Mouse (Mus musculus): Measurements from ENCODE around the gene Mcf2l. TPM values are rescaled to one million over a fixed set of nuclear protein-coding genes. Genes with fewer than 3 reads are reported as not detected.
A peak's percentile ranks its signal among the peaks of the same experiment; 100 is the strongest.

Gene Mcf2l
- total RNA-seq, 2 experiments from 2014 or later, result 225 to 238 TPM

DNA sequence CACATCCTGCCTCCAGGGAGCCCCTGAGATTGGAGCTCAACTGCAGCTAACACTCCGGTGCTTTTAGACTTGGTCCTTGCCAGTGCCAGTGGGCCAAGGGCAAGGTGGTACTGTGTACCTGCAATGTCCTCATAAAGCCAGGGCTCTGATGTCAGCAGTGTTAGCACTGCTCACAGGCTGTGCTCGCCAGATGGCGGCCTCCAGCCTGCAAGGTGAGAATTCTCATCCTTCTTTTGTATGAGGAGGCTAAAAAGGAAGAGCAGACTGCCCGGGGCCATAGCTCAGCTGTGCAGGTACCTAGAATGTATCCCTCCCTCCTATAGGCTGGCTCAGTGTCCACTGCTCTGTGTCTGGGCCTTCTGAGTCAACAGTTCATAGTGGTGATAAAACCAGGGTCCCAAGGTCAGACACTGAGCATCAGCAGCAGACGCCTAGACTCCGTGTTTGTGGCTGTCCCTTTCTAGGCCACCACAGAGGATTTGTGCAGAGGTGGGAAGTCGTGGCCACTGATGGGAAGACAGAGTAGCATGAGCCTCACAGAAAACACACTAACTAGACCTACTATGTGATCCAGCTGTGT is 77.5 kb downstream of the Mcf2l start:
- H3K4me3 ChIP-seq, result no peak overlapping the region
- DNase-seq (ENCODE audit: low spot score in 2 of 2), result no peak
- TF ChIP-seq CTCF (conservative IDR thresholded peaks at IDR 0.05), result no peak; the same call in 1 of the 2 replicates
- H3K27ac ChIP-seq, result no peak overlapping the region

DNA sequence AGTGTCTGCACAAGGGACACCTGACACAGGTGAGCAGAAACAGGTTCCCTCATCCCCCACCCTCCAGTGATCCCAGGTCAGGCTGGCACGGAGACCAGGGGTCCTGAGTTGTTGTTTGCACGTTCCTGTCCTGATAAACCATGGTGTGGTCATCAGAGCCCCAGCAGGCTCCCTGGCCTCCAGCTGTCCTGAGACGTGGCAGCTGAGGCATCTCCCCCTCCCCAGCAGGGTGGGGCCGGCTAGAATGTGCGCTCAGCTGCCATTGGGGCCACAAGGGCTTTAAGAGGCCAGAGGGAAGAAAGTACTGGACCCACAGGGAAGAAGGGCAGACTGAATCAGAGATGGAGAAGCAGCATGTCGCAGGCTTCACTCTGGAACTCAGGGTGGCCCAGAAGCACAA is 79.1 kb downstream of the Mcf2l start:
- DNase-seq (ENCODE audit: low spot score in 2 of 2), result no peak
- no peak for TF ChIP-seq CTCF (conservative IDR thresholded peaks at IDR 0.05)
- H3K27ac ChIP-seq, result no peak overlapping the region
- H3K4me3 ChIP-seq, result no peak overlapping the region

DNA sequence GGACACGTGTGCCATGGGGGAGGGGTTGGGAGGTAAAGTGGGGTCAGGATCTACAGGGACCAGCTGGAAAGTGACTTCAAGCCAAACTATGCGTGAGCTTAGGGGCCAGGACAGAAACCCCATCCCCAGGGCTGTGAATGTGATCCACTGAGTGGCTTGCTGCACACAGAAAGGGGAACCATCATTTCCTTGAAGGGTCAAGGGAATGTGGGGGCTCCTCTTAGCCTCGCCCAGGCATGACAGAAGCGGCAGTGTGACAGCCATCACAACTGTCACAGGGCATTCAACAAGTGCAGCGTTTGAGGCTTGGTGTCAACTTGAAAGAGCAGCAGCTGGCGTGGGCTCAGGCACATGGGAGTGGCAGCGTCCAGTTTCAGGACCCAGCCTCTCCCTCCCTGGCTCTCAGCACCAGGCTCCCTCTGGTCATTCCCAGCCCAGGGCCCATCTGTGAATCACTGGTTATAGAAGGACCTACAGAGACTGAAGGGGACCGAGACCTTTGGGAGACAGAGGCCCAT is 81.8 kb downstream of the Mcf2l start:
- no peak for DNase-seq (ENCODE audit: low spot score in 2 of 2)
- no peak for TF ChIP-seq CTCF (conservative IDR thresholded peaks at IDR 0.05)

GRCm38 (mm10) chr8:12955880-12956279 is 82.3 kb downstream of the Mcf2l start:
- DNase-seq (ENCODE audit: low spot score in 2 of 2), result no peak
- Histone ChIP-seq H3K27ac (no peak overlapping the region), H3K4me3 (no peak overlapping the region)
- TF ChIP-seq CTCF (conservative IDR thresholded peaks at IDR 0.05), result 0 out of 2 replicates have a peak, but pooled peaks have one; percentile 16

More for the DNA sequence above, 81.8 kb downstream of the Mcf2l start:
- Histone ChIP-seq H3K4me3 (no peak overlapping the region), H3K27ac (no peak overlapping the region)

DNA sequence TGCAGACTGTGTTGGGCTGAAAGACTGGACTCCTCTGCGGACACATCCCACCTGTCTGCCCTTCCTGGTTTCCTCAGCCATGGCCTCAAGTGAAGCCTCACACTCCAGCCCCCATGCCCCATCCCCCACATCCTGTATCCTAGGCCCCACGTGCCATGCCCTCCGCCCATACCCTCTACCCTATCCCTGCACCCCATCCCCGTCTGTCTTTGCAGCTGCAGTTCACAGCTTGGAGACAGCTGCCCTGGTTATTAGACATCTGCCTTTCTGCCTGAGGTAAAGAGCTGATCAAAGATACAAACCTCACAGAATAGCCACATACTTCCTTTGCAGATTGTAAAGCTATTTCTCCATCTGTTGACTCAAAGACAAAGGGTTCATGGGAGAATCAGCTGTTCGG is 83.3 kb downstream of the Mcf2l start:
- no peak for TF ChIP-seq CTCF (conservative IDR thresholded peaks at IDR 0.05)
- no peak for DNase-seq (ENCODE audit: low spot score in 2 of 2)
- Histone ChIP-seq H3K4me3 (no peak overlapping the region), H3K27ac (peak overlapping the region; percentile 10; the same call in 1 of the 2 replicates)

DNA sequence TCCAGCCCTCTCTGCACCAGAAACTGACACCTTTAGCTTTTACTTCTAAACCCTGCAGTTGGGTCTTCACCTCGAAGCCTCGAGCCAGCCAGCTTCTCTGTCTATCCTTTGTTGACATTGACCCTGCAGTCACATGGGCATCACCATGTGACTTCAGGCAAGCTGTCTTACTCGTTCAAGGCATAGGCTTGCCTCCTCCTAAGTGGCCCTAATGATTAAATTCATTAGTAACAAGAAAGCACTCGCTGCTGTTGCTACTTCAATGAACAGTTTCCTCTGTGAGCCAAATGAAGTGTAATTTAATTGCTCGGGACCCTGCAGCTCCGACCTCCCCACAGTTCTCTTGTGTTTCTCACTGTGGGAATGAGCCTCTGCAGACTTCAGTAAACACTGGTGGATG is 83.8 kb downstream of the Mcf2l start:
- no peak overlapping the region for H3K4me3 ChIP-seq
- peak overlapping the region; percentile 10; the same call in 1 of the 2 replicates for H3K27ac ChIP-seq
- DNase-seq (ENCODE audit: low spot score in 2 of 2), result no peak
- TF ChIP-seq CTCF (conservative IDR thresholded peaks at IDR 0.05), result no peak

- no peak for TF ChIP-seq CTCF (conservative IDR thresholded peaks at IDR 0.05)
- no peak overlapping the region for H3K27ac ChIP-seq
- DNase-seq (ENCODE audit: low spot score in 2 of 2), result no peak
- H3K4me3 ChIP-seq, result no peak overlapping the region
Measured at GRCm38 (mm10) chr8:12960609-12961008, 87.0 kb downstream of the Mcf2l start.

DNA sequence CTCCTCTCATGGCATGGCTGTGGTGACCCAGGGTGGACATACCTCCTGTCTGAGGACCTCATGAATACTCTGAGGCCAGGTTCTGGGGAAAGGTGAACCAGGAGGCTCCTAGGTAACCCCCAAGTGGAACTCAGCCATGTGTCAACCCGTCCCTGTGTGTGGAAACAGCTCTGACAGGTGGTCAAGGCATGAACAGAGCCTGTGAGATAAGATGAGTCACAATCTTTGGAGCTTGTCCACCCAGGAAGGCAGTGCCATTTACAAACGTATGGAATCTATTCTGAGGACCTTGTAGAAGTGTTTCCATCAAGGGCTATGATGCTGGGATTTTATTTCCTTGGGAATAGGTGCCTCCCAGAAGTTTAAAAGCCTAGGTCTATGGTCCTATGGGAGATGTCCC is 87.6 kb downstream of the Mcf2l start:
- no peak for DNase-seq (ENCODE audit: low spot score in 2 of 2)
- Histone ChIP-seq H3K4me3 (no peak overlapping the region), H3K27ac (no peak overlapping the region)
- TF ChIP-seq CTCF (conservative IDR thresholded peaks at IDR 0.05), result no peak

GRCm38 (mm10) chr8:12961821-12962534 is 88.4 kb downstream of the Mcf2l start:
- no peak for DNase-seq (ENCODE audit: low spot score in 2 of 2)
- no peak overlapping the region for H3K4me3 ChIP-seq
- no peak for TF ChIP-seq CTCF (conservative IDR thresholded peaks at IDR 0.05)
- H3K27ac ChIP-seq, result no peak overlapping the region; the same call in 1 of the 2 replicates

GRCm38 (mm10) chr8:12962541-12963380 is 89.2 kb downstream of the Mcf2l start:
- DNase-seq (ENCODE audit: low spot score in 2 of 2), result no peak
- TF ChIP-seq CTCF (conservative IDR thresholded peaks at IDR 0.05), result no peak
- no peak overlapping the region; the same call in 1 of the 2 replicates for H3K27ac ChIP-seq
- no peak overlapping the region for H3K4me3 ChIP-seq

DNA sequence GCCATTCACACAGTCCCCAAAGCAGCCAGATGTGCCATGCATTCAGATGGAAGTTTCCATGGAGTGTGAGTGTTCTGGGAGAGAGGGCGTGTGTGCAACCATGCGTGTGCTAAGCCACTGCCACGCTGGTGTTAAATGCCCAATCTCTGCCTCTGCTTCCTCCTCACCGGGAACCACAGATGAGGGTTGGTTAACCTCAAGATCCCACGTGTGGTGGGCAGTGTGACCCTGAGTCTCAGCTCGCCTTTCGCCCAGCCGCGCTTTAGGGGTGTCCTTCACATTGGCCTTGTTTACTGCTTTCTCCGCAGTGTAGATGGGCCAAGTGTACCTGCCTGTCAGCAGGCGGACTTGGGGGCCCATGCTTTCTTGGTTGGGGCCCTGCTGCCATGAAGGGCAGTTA is 102.7 kb downstream of the Mcf2l start:
- DNase-seq (ENCODE audit: low spot score in 2 of 2), result no peak
- no peak overlapping the region for H3K4me3 ChIP-seq
- no peak for TF ChIP-seq CTCF (conservative IDR thresholded peaks at IDR 0.05)
- no peak overlapping the region for H3K27ac ChIP-seq

GRCm38 (mm10) chr8:12976723-12977122 is 103.1 kb downstream of the Mcf2l start:
- Histone ChIP-seq H3K4me3 (no peak overlapping the region), H3K27ac (no peak overlapping the region)
- TF ChIP-seq CTCF (conservative IDR thresholded peaks at IDR 0.05), result no peak
- DNase-seq (ENCODE audit: low spot score in 2 of 2), result no peak

GRCm38 (mm10) chr8:12977325-12977724 is 103.7 kb downstream of the Mcf2l start:
- no peak overlapping the region for H3K4me3 ChIP-seq
- TF ChIP-seq CTCF (conservative IDR thresholded peaks at IDR 0.05), result no peak
- peak overlapping the region; percentile 44; the same call in 1 of the 2 replicates for H3K27ac ChIP-seq
- no peak for DNase-seq (ENCODE audit: low spot score in 2 of 2)
